Mouse (Mus musculus) macrophage (primary cell): Measurements from ENCODE around the gene Slc6a4. TPM values are rescaled to one million over a fixed set of nuclear protein-coding genes. Genes with fewer than 3 reads are reported as not detected.

Experiments used
- H3K27ac ChIP-seq: fragments of 350-480 bp; formaldehyde crosslinking; 2 replicates; pipeline ENCODE4 v1.9.0; 2021
- H3K36me3 ChIP-seq: fragments of 350-480 bp; formaldehyde crosslinking; 2 replicates; pipeline ENCODE4 v1.9.0; 2021; ENCODE audit errors: inconsistent target
- H3K4me3 ChIP-seq: fragments of 350-480 bp; formaldehyde crosslinking; 2 replicates; pipeline ENCODE4 v1.9.0; 2021; ENCODE audit errors: inconsistent target
- H3K79me2 ChIP-seq: fragments of 350-480 bp; formaldehyde crosslinking; 2 replicates; pipeline ENCODE4 v1.9.0; 2021; ENCODE audit errors: inconsistent target
- WGBS: methylation state at CpG from one replicate; pipeline ENCODE4 v1.1.7; 2026; ENCODE audit warnings: inconsistent platforms; ENCODE audit not compliant: missing documents; 5-methylcytosine and 5-hydroxymethylcytosine counted together
- polyA plus RNA-seq: library from polyadenylated mRNA; stranded (reverse); fragments of 250-400 nt; gene quantifications from 3 replicates; pipeline ENCODE4 v1.2.4, GENCODE M21; 2018; ENCODE audit warnings: inconsistent platforms

The Slc6a4 gene
- polyA plus RNA-seq, 1 experiment from 2014 or later = 0.23 TPM

DNA sequence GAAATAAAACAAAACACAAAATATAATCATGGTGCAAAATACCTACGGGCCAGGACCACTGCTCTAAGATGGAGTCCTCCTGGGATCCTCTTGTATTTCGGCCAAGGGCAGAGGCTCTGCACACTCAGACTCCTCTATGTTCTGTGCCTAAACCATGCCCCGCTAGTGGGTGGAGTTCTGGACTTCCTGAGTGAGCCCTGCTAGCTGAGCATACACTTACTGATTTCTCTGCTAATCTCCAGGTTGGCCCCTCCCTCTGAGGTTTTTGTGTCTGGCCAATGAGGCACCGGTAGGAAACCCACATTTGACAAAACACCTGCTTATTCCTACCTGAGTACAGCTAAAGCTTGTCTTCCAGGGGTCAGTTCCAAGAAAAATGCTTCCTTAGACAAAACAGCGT is 2.3 kb downstream of the Slc6a4 start:
- H3K4me3 ChIP-seq = no peak overlapping the region
- WGBS = 21% methylated on average over 5 of the region's 5 CpGs

GRCm38 (mm10) chr11:77002361-77002760 is 4.0 kb downstream of the Slc6a4 start:
- Histone ChIP-seq H3K79me2 (no peaks in the 10 kb centered on the region), H3K4me3 (no peak overlapping the region), H3K36me3 (no peaks in the 10 kb centered on the region), H3K27ac (no peak overlapping the region)
- whole genome bisulfite sequencing = 89% methylated on average over 1 of the region's 1 CpGs

More for the DNA sequence above, 2.3 kb downstream of the Slc6a4 start:
- H3K36me3 ChIP-seq = no peaks in the 10 kb centered on the region
- H3K27ac ChIP-seq = no peak overlapping the region
- no peaks in the 10 kb centered on the region for H3K79me2 ChIP-seq

DNA sequence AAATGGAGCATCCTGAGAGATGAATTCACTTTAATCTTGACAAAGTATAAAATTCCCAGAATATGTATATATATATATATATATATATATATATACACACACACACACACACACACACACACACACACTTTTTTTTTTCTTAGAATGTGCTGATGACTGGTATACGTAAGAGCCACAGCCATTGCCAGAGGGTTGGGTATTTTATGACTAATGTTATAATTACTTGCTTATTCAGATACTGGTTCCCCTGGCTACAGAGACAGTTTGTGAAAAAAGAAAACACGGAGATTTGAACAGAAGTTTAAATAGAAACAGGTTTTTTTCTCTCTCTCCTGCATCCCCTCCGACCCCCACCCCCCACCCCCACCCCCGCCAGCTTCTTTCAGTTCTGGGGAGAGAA is 7.5 kb downstream of the Slc6a4 start:
- H3K36me3 ChIP-seq = no peaks in the 10 kb centered on the region
- 33% methylated on average over 1 of the region's 4 CpGs for WGBS
- H3K79me2 ChIP-seq = no peaks in the 10 kb centered on the region
- H3K27ac ChIP-seq = no peak overlapping the region
- no peak overlapping the region for H3K4me3 ChIP-seq

DNA sequence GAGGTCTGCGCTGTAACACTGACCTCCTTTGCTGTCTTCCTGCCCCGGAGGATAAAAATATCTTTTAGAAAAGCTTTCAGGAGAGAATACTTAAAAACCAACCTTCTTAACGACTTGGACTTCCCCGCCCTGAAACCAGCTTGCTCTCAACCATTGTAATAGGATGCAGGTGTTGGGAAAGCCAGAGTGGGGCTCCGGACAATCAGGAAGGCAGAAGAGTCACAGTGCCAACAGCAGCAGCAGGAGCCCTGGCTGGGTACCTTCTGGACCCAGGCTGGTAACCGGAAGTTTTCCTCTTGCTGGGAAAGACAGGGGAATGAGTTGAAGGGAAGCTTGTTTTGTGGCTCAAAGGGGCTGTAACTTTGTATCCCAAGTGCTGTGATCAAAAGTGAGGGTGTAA is 8.2 kb downstream of the Slc6a4 start:
- 59% methylated on average over 6 of the region's 6 CpGs for WGBS
- Histone ChIP-seq H3K79me2 (no peaks in the 10 kb centered on the region), H3K27ac (no peak overlapping the region), H3K36me3 (no peaks in the 10 kb centered on the region), H3K4me3 (no peak overlapping the region)

DNA sequence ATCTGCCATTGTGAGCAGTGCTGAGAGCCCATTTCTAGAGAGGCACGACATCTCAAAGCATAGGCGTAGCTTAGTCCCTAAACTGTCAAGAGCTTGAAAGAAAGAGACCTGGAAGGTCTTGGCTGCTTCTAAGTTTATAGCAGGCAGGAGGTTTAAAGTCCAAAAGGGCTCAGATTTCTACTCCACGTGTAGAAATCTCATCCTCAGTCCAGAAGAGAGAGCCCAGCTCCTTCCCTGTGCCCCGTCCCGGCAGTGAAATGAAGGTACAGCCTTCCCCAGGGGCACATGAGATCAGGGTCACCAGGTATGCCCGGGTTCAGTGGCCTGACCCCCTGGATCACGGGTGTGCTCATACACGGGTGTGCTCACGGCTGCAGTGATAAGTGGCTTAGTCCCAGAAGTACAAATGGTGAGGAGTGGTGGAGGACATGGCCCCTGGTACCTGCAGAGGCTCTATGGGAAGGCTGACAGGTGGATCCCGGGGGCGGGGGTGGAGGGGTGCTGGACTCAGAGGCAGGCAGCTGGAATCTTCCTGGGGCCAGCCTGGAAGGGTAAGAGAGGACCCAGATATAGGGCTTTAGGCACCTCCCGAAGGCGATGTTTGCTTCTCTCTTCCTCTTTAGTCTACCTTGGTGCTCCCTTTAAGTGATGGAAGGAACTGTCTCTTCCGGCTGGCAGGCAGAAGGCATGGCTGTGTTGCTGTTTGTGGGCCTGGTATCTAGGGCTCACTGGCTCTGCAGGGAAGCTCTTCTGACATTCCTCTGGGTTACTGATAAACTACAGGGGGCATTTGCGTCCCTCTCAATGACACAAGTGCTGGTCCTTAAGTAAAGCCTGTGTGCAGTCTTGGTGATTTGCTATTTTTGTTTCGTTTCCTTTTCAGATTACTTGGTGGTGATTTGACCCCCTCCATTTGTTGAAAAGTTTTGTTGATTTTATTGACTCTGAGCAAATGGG is 10.9 kb downstream of the Slc6a4 start:
- Histone ChIP-seq H3K4me3 (no peak overlapping the region), H3K79me2 (no peaks in the 10 kb centered on the region), H3K27ac (no peak overlapping the region), H3K36me3 (no peaks in the 10 kb centered on the region)
- WGBS = 84% methylated on average over 16 of the region's 16 CpGs

- H3K79me2 ChIP-seq = no peaks in the 10 kb centered on the region
- no peak overlapping the region for H3K4me3 ChIP-seq
- no peaks in the 10 kb centered on the region for H3K36me3 ChIP-seq
- no peak overlapping the region for H3K27ac ChIP-seq
- WGBS = 75% methylated on average over 10 of the region's 10 CpGs
Measured at GRCm38 (mm10) chr11:77010762-77011475, 12.5 kb downstream of the Slc6a4 start.

GRCm38 (mm10) chr11:77018046-77018445 is 19.6 kb downstream of the Slc6a4 start:
- 67% methylated on average over 11 of the region's 11 CpGs for WGBS
- no peaks in the 10 kb centered on the region for H3K36me3 ChIP-seq

DNA sequence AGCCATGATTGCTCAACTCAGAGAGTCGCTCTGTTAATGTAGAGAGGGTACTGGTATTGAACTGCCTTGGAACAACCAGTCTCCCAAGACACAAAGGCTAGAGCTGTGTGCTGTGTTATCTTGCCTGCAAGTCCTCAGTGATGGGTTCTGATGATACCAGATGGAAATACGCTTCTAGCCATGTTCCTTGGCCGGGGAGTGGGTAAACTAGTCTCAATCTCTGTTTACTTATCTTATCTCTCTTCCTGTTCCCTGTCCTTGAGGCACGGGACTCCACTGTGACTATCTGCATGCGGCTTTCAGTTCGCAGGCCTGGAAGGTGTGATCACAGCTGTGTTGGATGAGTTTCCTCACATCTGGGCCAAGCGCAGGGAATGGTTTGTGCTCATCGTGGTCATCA is 21.1 kb downstream of the Slc6a4 start:
- 64% methylated on average over 8 of the region's 8 CpGs for WGBS
- Histone ChIP-seq H3K4me3 (no peak overlapping the region), H3K36me3 (no peaks in the 10 kb centered on the region), H3K27ac (no peak overlapping the region), H3K79me2 (no peaks in the 10 kb centered on the region)

More at GRCm38 (mm10) chr11:77018046-77018445, 19.6 kb downstream of the Slc6a4 start:
- no peak overlapping the region for H3K4me3 ChIP-seq
- no peaks in the 10 kb centered on the region for H3K79me2 ChIP-seq
- no peak overlapping the region for H3K27ac ChIP-seq

DNA sequence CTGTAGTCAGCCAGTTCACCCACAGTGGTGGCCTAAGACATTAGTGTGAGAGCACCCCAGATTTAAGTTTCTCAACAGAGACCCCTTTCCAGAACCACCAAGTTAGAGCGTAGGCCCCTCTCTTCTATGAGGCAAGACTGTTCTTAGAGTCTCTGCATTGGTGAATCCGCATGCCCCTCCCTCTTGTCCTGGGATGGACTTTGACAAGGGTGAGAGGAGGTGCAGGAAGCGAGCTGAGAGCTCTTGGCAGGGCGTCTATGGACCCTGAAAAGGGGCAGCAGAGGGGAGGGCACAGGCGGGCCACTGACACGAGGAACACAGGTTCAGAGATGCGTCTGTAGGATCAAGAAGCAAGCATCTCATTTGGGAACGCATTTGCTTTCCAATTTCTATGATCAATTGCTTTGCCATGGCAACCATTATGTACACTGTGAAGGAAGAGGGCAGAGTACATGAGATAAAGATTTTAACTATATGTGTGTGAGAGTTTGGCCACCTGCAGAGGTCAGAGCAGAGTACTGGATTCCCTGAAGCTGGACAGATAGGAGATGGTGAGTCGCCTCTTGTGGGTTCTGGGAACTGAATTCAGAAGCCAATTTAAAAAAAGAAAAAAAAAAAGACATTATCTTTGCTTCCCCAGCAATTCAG is 23.5 kb downstream of the Slc6a4 start:
- no peak overlapping the region for H3K4me3 ChIP-seq
- 86% methylated on average over 9 of the region's 9 CpGs for WGBS
- H3K79me2 ChIP-seq = no peaks in the 10 kb centered on the region
- no peak overlapping the region for H3K27ac ChIP-seq
- H3K36me3 ChIP-seq = no peaks in the 10 kb centered on the region

GRCm38 (mm10) chr11:77026559-77026958 is 28.2 kb downstream of the Slc6a4 start:
- no peak overlapping the region for H3K27ac ChIP-seq
- no peaks in the 10 kb centered on the region for H3K79me2 ChIP-seq
- H3K4me3 ChIP-seq = no peak overlapping the region
- WGBS = 91% methylated on average over 3 of the region's 3 CpGs
- H3K36me3 ChIP-seq = no peaks in the 10 kb centered on the region

GRCm38 (mm10) chr11:77028157-77028556 is 29.8 kb downstream of the Slc6a4 start:
- H3K27ac ChIP-seq = no peak overlapping the region
- WGBS = 85% methylated on average over 3 of the region's 3 CpGs
- H3K36me3 ChIP-seq = no peaks in the 10 kb centered on the region
- H3K79me2 ChIP-seq = no peaks in the 10 kb centered on the region
- H3K4me3 ChIP-seq = no peak overlapping the region

DNA sequence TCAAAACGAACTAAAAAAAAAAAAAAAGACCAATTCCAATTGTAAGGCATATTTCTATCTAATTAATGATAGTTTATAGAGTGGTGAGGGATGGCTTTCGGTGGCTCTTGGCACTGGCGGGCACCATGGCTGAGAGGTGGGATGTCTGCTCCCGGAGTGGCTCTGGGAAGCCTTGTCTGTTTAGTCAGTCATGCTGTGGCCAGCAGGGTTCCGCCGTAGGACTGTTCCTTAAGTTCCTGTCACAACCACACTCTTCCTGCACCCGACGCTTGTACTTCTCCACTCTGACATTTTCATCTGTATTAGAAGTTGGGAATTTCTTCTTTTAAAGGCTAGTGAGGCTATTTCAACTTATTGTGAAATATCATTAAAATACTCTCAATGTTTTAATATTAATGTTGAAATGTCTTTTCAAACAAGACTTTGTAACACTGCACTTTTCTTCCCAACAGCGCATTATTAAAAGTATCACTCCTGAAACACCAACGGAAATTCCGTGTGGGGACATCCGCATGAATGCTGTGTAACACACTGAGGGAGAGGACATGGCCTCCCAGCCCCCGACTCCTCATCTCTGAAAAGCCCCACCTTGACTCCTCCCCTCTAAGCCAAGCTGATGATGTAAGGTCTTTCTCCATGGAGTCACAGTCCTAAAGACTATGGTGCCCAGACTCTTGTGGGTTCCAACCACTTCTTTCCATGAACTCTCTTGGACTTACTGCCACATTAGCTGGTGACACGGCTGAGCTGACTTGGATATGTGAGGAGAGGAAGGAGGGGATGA is 32.9 kb downstream of the Slc6a4 start:
- no peak overlapping the region for H3K4me3 ChIP-seq
- 34% methylated on average over 13 of the region's 14 CpGs for WGBS
- H3K36me3 ChIP-seq = no peaks in the 10 kb centered on the region
- H3K79me2 ChIP-seq = no peaks in the 10 kb centered on the region
- H3K27ac ChIP-seq = no peak overlapping the region

GRCm38 (mm10) chr11:77041891-77042290 is 43.5 kb downstream of the Slc6a4 start:
- Histone ChIP-seq H3K4me3 (no peak overlapping the region), H3K27ac (no peak overlapping the region), H3K79me2 (no peaks in the 10 kb centered on the region), H3K36me3 (peaks cover 20% of the 10 kb centered on the region)
- WGBS = 93% methylated on average over 4 of the region's 4 CpGs

DNA sequence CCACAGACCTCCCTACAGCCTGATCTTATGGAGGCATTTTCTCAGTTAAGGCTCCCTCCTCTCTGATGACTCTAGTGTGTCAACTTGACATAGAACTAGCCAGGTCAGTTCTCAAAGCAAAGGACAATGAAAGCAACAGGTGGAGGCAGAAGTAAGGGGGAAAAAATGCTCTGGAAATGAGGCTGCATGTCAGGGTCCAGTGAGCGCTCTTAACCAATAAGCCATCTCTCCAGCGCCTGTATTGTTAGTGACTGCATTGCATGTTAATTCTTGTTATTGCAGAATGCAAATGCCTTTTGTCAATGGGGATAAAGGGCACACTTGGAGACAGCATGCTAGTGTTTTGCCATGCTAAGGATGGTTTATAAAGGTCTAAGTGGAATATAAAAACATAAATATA is 44.4 kb downstream of the Slc6a4 start:
- H3K27ac ChIP-seq = no peak overlapping the region
- H3K4me3 ChIP-seq = no peak overlapping the region
- H3K79me2 ChIP-seq = no peaks in the 10 kb centered on the region
- 100% methylated on average over 2 of the region's 2 CpGs for WGBS
- H3K36me3 ChIP-seq = peaks cover 29% of the 10 kb centered on the region
